Mouse (Mus musculus) large intestine, adult 2 months (tissue): ENCODE data around the gene St3gal3. TPM values are rescaled to one million over a fixed set of nuclear protein-coding genes. Genes with fewer than 3 reads are reported as not detected.

Experiments used
- DNase-seq: peaks from one replicate; pipeline ENCODE4 v3.0.0-alpha.2; 2012; ENCODE audit warnings: low read depth, low spot score
- WGBS: fragments of 180-500 bp; shearing (Covaris S2); methylation state at CpG from one replicate; pipeline ENCODE4 v1.1.7; 2018; 5-methylcytosine and 5-hydroxymethylcytosine counted together
- polyA plus RNA-seq: library from polyadenylated mRNA; depleted of rRNA; stranded (reverse); fragments of >200 nt; gene quantifications from 2 replicates; pipeline ENCODE4 v1.2.3, GENCODE M21; 2012; rRNA removed

St3gal3 gene
- polyA plus RNA-seq = 11.1 and 12.2 TPM in 2 replicates

GRCm38 (mm10) chr4:118134485-118135365 lies at the start of gene St3gal3:
TSS of gene St3gal3 (minus strand) at chr4:118134914.
- WGBS = under 1% methylated on average over 83 of the region's 84 CpGs
- no peak for DNase-seq

GRCm38 (mm10) chr4:118180301-118181080 lies 45.8 kb upstream of the St3gal3 start:
- DNase-seq = no peak
- 5% methylated on average over 17 of the region's 17 CpGs for WGBS

- under 1% methylated on average over 38 of the region's 38 CpGs for WGBS
- peak; percentile 96 for DNase-seq
Measured at GRCm38 (mm10) chr4:118179467-118180300, 45.0 kb upstream of the St3gal3 start, which contains the start of gene Kdm4a. TSS of gene Kdm4a (minus strand) at chr4:118180043.

GRCm38 (mm10) chr4:118178952-118179466 lies 44.3 kb upstream of the St3gal3 start:
- WGBS = under 1% methylated on average over 12 of the region's 12 CpGs
- no peak for DNase-seq

GRCm38 (mm10) chr4:118172461-118172860 lies 37.7 kb upstream of the St3gal3 start:
- 90% methylated on average over 12 of the region's 12 CpGs for WGBS
- DNase-seq = no peak

- WGBS = 90% methylated on average over 9 of the region's 9 CpGs
- no peak for DNase-seq
Measured at GRCm38 (mm10) chr4:118171006-118171405, 36.3 kb upstream of the St3gal3 start.

GRCm38 (mm10) chr4:118162123-118162522 lies 27.4 kb upstream of the St3gal3 start:
- DNase-seq = no peak
- WGBS = 95% methylated on average over 12 of the region's 12 CpGs

GRCm38 (mm10) chr4:118157666-118158065 lies 23.0 kb upstream of the St3gal3 start:
- no peak for DNase-seq
- 91% methylated on average over 3 of the region's 3 CpGs for WGBS

- WGBS = 91% methylated on average over 15 of the region's 15 CpGs
Measured at GRCm38 (mm10) chr4:118156559-118156958, 21.8 kb upstream of the St3gal3 start.

GRCm38 (mm10) chr4:118154889-118155288 lies 20.2 kb upstream of the St3gal3 start:
- no peak for DNase-seq
- 93% methylated on average over 5 of the region's 5 CpGs for WGBS

More at GRCm38 (mm10) chr4:118156559-118156958, 21.8 kb upstream of the St3gal3 start:
- no peak for DNase-seq

- 90% methylated on average over 17 of the region's 17 CpGs for whole genome bisulfite sequencing
- no peak for DNase-seq
Measured at GRCm38 (mm10) chr4:118152020-118152785, 17.5 kb upstream of the St3gal3 start.

GRCm38 (mm10) chr4:118150804-118151203 lies 16.1 kb upstream of the St3gal3 start:
- no peak for DNase-seq
- WGBS = 93% methylated on average over 7 of the region's 7 CpGs

GRCm38 (mm10) chr4:118149956-118150680 lies 15.4 kb upstream of the St3gal3 start:
- 86% methylated on average over 14 of the region's 14 CpGs for WGBS
- no peak for DNase-seq

- DNase-seq = no peak
- 90% methylated on average over 10 of the region's 10 CpGs for WGBS
Measured at GRCm38 (mm10) chr4:118149055-118149576, 14.4 kb upstream of the St3gal3 start.

- WGBS = 71% methylated on average over 10 of the region's 10 CpGs
- DNase-seq = no peak
Measured at GRCm38 (mm10) chr4:118148317-118148687, 13.6 kb upstream of the St3gal3 start.

GRCm38 (mm10) chr4:118147547-118148316 lies 13.0 kb upstream of the St3gal3 start:
- DNase-seq = no peak
- whole genome bisulfite sequencing = 91% methylated on average over 19 of the region's 19 CpGs

- 91% methylated on average over 10 of the region's 10 CpGs for WGBS
- no peak for DNase-seq
Measured at GRCm38 (mm10) chr4:118147090-118147489, 12.4 kb upstream of the St3gal3 start.
